Mouse (Mus musculus): ENCODE measurements around the gene Stra6l. TPM values are rescaled to one million over a fixed set of nuclear protein-coding genes. Genes with fewer than 3 reads are reported as not detected.

The Stra6l gene
- polyA plus RNA-seq, 1 experiment from 2014 or later = 2.5 TPM

- no peak overlapping the region for H3K9ac ChIP-seq
- WGBS (ENCODE audit: insufficient replicate concordance) = 28% methylated on average over 1 of the region's 1 CpGs
Measured at GRCm38 (mm10) chr4:45849419-45849818, 955 bp downstream of the Stra6l start.

GRCm38 (mm10) chr4:45851640-45852051 is 3.2 kb downstream of the Stra6l start:
- Histone ChIP-seq H3K27ac (no peak overlapping the region), H3K27me3 (replicated peaks) (peaks cover 35% of the 10 kb centered on the region)
- WGBS (ENCODE audit: insufficient replicate concordance) = 23% methylated on average over 3 of the region's 3 CpGs

More at GRCm38 (mm10) chr4:45849419-45849818, 955 bp downstream of the Stra6l start:
- Histone ChIP-seq H3K27ac (no peak overlapping the region), H3K27me3 (replicated peaks) (peaks cover 35% of the 10 kb centered on the region), H3K36me3 (no peaks in the 10 kb centered on the region), H3K4me3 (no peak overlapping the region), H3K9me3 (replicated peaks) (no peaks in the 10 kb centered on the region), H3K4me2 (peak overlapping the region; percentile 34; the same call in 1 of the 2 replicates), H3K4me1 (no peaks in the 10 kb centered on the region; the same call in 1 of the 2 replicates)
- no peak for ATAC-seq

GRCm38 (mm10) chr4:45853496-45854246 is 5.2 kb downstream of the Stra6l start:
- Histone ChIP-seq H3K4me1 (no peaks in the 10 kb centered on the region; the same call in 1 of the 2 replicates), H3K4me3 (no peak overlapping the region), H3K27me3 (replicated peaks) (peaks cover 22% of the 10 kb centered on the region), H3K27ac (no peak overlapping the region), H3K4me2 (no peak overlapping the region), H3K36me3 (no peaks in the 10 kb centered on the region), H3K9ac (no peak overlapping the region), H3K9me3 (replicated peaks) (no peaks in the 10 kb centered on the region)
- WGBS (ENCODE audit: insufficient replicate concordance) = 65% methylated on average over 15 of the region's 15 CpGs
- ATAC-seq = no peak

More at GRCm38 (mm10) chr4:45851640-45852051, 3.2 kb downstream of the Stra6l start:
- Histone ChIP-seq H3K36me3 (no peaks in the 10 kb centered on the region), H3K4me2 (no peak overlapping the region), H3K4me3 (no peak overlapping the region), H3K4me1 (no peaks in the 10 kb centered on the region; the same call in 1 of the 2 replicates), H3K9ac (no peak overlapping the region), H3K9me3 (replicated peaks) (no peaks in the 10 kb centered on the region)
- peak; percentile 66 for ATAC-seq

DNA sequence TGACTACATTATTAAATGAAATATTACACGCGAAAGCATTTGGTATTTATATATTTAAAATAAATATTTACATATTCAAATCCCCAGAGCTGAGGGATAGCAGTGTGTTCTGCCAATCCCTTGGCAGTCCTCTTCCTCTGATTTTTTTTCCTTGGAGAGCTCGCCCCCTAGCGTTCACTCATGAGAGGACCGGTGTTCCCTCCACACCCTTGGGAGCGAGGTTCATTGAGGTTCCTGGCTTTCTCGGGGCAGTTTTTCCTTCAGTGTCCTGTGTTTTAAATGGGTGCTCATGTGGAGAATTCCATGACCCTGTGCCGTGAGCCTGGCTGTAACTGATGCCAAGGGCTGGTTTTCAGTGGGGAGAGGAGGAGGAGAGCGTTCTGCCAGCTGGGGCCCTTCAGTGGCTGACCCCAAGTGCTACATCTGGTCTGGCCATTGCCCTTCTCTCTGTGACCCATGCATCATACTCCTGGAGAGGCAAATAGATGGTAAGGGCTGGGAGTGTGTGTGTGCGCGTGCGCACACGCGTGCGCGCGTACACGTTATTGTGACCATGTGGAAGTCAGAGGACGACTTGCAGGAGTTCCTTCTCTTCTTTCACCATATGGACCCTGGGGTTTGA is 7.5 kb downstream of the Stra6l start:
- no peak overlapping the region for H3K4me2 ChIP-seq
- no peaks in the 10 kb centered on the region for H3K36me3 ChIP-seq
- H3K27ac ChIP-seq = no peak overlapping the region
- no peaks in the 10 kb centered on the region for H3K9me3 ChIP-seq (replicated peaks)
- peaks cover 6% of the 10 kb centered on the region for H3K27me3 ChIP-seq (replicated peaks)
- no peaks in the 10 kb centered on the region for H3K4me1 ChIP-seq
- ATAC-seq = no peak
- no peak overlapping the region for H3K4me3 ChIP-seq
- no peak overlapping the region for H3K9ac ChIP-seq
- WGBS (ENCODE audit: insufficient replicate concordance) = 48% methylated on average over 19 of the region's 19 CpGs

DNA sequence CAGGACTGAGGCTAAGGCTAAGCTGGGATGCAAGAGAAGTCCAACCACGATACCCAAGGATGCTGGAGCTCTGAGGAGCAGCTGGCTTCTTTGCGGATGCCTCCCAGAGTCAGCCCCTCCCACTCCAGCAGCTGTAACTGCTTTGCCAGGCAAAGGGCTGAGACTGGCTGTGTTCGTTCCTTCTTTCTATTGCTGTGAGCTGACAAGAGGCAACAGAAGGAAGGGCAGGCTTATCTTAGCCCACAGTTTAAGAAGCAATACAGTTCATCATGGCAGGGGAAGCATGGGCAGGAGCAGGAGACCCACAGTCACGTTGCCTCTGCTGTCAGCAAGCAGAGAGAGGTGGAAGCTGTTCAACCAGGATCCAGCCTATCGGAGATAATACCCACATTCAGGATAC is 12.7 kb downstream of the Stra6l start:
- no peak overlapping the region for H3K9ac ChIP-seq
- H3K27ac ChIP-seq = no peak overlapping the region
- H3K4me3 ChIP-seq = no peak overlapping the region
- H3K36me3 ChIP-seq = no peaks in the 10 kb centered on the region
- no peaks in the 10 kb centered on the region for H3K9me3 ChIP-seq (replicated peaks)
- no peak overlapping the region for H3K4me2 ChIP-seq
- no peak for ATAC-seq
- no peaks in the 10 kb centered on the region for H3K4me1 ChIP-seq
- WGBS (ENCODE audit: insufficient replicate concordance) = 45% methylated on average over 5 of the region's 5 CpGs
- H3K27me3 ChIP-seq (replicated peaks) = no peaks in the 10 kb centered on the region; the same call in 1 of the 2 replicates

GRCm38 (mm10) chr4:45867416-45867815 is 19.0 kb downstream of the Stra6l start:
- Histone ChIP-seq H3K4me2 (no peak overlapping the region), H3K36me3 (no peaks in the 10 kb centered on the region), H3K4me3 (no peak overlapping the region), H3K9me3 (replicated peaks) (no peaks in the 10 kb centered on the region), H3K27me3 (replicated peaks) (0 out of 2 replicates have a peak, but pooled peaks cover 10% of the 10 kb centered on the region), H3K9ac (no peak overlapping the region), H3K4me1 (no peaks in the 10 kb centered on the region), H3K27ac (no peak overlapping the region)
- no peak for ATAC-seq
- WGBS (ENCODE audit: insufficient replicate concordance) = 73% methylated on average over 8 of the region's 8 CpGs

DNA sequence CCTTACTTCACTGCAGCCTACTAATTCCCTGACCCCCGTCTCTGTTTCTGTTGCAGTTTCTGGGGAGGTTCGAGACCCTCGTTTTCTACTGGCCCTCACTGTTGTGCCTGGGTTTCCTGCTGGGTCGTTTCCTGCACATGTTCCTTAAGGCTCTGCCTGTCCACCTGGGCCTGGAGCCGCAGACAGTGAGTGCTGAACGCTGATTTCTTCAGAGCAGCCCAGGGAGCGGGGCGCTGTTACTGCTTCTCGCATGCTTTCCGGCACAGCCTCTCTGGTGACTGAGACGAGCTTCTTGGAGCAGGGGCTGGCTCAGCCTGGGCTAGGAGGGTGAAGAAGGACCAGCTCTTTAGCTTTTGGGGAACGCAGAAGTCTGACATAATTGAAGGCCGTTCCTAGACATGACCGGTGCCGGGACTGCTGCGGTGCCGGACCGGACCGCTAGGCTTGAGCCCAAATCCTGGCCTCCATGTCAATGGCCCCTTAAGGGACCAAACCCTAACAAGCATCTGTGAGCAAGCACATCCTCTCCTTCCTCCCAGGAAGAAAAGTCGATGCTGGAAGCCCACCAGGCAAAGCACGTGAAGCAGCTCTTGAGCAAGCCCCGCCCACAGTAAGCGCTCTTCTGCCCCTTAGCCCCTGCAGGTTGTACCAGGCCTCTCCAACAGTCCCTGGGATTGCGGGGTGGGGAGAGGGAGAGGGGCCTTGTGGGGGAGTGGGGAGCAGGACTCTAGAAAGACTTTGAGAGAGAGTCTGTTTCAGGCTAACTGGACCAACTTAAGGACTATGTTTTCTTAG is 20.8 kb downstream of the Stra6l start:
- Histone ChIP-seq H3K9me3 (replicated peaks) (no peaks in the 10 kb centered on the region), H3K9ac (no peak overlapping the region), H3K27ac (no peak overlapping the region), H3K36me3 (no peaks in the 10 kb centered on the region), H3K27me3 (replicated peaks) (0 out of 2 replicates have a peak, but pooled peaks cover 10% of the 10 kb centered on the region), H3K4me1 (no peaks in the 10 kb centered on the region), H3K4me2 (no peak overlapping the region), H3K4me3 (no peak overlapping the region)
- no peak for ATAC-seq
- WGBS (ENCODE audit: insufficient replicate concordance) = 28% methylated on average over 24 of the region's 24 CpGs

DNA sequence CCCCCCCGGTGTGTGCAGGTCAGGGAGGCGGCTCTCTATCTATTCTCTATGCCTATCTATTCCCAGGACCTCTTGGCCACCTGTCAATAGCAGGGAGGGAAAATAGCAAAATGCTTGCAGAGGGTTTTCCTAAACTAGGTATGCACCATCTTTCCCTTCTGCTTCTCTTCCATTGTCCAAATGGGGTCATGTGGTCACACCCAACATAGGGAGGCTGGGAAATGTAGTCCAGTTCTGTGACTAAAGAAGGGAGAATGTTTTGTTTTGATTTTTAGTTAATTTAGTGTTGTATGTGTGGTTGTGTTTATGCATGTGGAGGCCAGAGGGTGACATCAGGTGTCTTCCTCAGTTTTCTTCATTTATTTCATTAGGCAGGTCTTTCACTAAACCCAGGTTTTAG is 23.7 kb downstream of the Stra6l start:
- ATAC-seq = no peak
- 67% methylated on average over 2 of the region's 2 CpGs for WGBS (ENCODE audit: insufficient replicate concordance)

GRCm38 (mm10) chr4:45878929-45879328 is 30.5 kb downstream of the Stra6l start:
- peaks cover 11% of the 10 kb centered on the region; the same call in 1 of the 2 replicates for H3K36me3 ChIP-seq
- no peaks in the 10 kb centered on the region for H3K27me3 ChIP-seq (replicated peaks)
- H3K4me3 ChIP-seq = no peak overlapping the region
- no peak overlapping the region for H3K4me2 ChIP-seq
- H3K9ac ChIP-seq = no peak overlapping the region
- 0 out of 2 replicates have a peak, but pooled peaks cover 5% of the 10 kb centered on the region for H3K4me1 ChIP-seq
- no peak overlapping the region for H3K27ac ChIP-seq
- 39% methylated on average over 5 of the region's 5 CpGs for WGBS (ENCODE audit: insufficient replicate concordance)
- peaks cover 7% of the 10 kb centered on the region; the same call in 1 of the 2 replicates for H3K9me3 ChIP-seq (replicated peaks)
- no peak for ATAC-seq

More for the DNA sequence above, 23.7 kb downstream of the Stra6l start:
- Histone ChIP-seq H3K36me3 (peaks cover 11% of the 10 kb centered on the region; the same call in 1 of the 2 replicates), H3K9me3 (replicated peaks) (peaks cover 7% of the 10 kb centered on the region; the same call in 1 of the 2 replicates), H3K4me3 (no peak overlapping the region), H3K27me3 (replicated peaks) (0 out of 2 replicates have a peak, but pooled peaks cover 10% of the 10 kb centered on the region), H3K27ac (no peak overlapping the region), H3K9ac (no peak overlapping the region), H3K4me2 (no peak overlapping the region), H3K4me1 (no peaks in the 10 kb centered on the region)

GRCm38 (mm10) chr4:45882521-45882920 is 34.1 kb downstream of the Stra6l start:
- H3K4me3 ChIP-seq = no peak overlapping the region
- H3K27me3 ChIP-seq (replicated peaks) = no peaks in the 10 kb centered on the region
- H3K9me3 ChIP-seq (replicated peaks) = no peaks in the 10 kb centered on the region
- no peaks in the 10 kb centered on the region for H3K36me3 ChIP-seq
- no peak overlapping the region for H3K27ac ChIP-seq
- H3K4me2 ChIP-seq = no peak overlapping the region
- no peak overlapping the region for H3K9ac ChIP-seq
- 51% methylated on average over 9 of the region's 9 CpGs for WGBS (ENCODE audit: insufficient replicate concordance)
- 0 out of 2 replicates have a peak, but pooled peaks cover 5% of the 10 kb centered on the region for H3K4me1 ChIP-seq
- no peak for ATAC-seq

GRCm38 (mm10) chr4:45883250-45883649 is 34.8 kb downstream of the Stra6l start:
- H3K4me3 ChIP-seq = no peak overlapping the region
- H3K4me1 ChIP-seq = 0 out of 2 replicates have a peak, but pooled peaks cover 5% of the 10 kb centered on the region
- no peak overlapping the region for H3K9ac ChIP-seq
- H3K9me3 ChIP-seq (replicated peaks) = no peaks in the 10 kb centered on the region
- 78% methylated on average over 16 of the region's 16 CpGs for WGBS (ENCODE audit: insufficient replicate concordance)
- no peak overlapping the region for H3K27ac ChIP-seq
- no peak overlapping the region for H3K4me2 ChIP-seq
- ATAC-seq = no peak
- H3K36me3 ChIP-seq = no peaks in the 10 kb centered on the region
- H3K27me3 ChIP-seq (replicated peaks) = no peaks in the 10 kb centered on the region

All from liver, embryonic 12.5 days (tissue).